Mouse (Mus musculus) kidney, adult 18-20 months (tissue): ENCODE data around the gene Plcb1.

Source experiments
- DNase-seq: peaks from one replicate; pipeline ENCODE4 v3.0.0; 2021

Plcb1 gene

DNA sequence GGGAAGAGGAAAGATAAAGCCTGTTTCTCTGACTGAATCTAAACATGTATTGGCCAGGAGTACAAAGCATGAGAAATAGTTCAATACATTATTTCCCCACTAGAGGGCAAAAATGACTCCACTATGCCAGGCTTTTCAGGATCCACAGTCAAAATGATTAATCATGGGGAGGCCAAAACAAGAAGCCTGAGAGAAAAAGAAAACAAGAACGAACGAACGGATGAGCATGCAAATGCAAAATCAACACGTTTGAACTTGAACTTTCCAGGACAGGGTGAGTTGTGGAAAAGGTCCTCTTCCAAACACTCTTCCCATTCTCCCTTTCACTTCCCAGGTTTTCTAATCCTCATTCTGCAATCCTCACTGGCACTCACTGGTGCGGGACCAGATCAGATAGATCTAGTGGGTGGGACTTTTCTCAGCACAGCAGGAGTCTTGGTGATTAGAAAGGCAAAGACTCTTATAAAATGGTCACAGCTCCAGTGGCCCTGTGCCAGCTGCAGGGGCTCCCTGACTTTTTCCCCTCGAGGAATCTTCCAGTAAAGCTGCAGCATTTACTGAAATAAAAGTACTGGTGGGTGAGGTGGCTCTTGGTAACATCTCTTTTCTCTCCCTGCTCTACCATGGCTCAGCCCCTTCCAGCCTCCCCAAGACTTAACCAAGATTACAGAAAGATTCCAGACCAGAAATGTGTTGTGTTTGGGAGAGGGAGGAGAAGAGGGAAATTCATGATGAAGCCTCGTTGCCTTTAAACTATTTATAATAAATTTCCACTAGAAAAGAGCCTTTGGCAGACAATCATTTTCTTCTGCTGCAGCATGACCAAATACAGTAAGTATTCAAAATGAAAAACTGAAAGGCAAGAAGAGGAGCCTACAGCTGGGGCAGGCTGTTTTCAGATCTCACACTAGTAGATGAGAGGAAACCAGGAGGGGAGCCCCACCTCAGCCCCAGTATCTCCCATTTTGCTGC is 654.0 kb downstream of the Plcb1 start:
- peak; percentile 38 for DNase-seq

- no peak for DNase-seq
Measured at GRCm38 (mm10) chr2:135453581-135453980, 667.7 kb downstream of the Plcb1 start.

GRCm38 (mm10) chr2:135454015-135454414 is 668.1 kb downstream of the Plcb1 start:
- DNase-seq = no peak

GRCm38 (mm10) chr2:135454455-135454854 is 668.6 kb downstream of the Plcb1 start:
- DNase-seq = no peak

- DNase-seq = no peak
Measured at GRCm38 (mm10) chr2:135467895-135468294, 682.0 kb downstream of the Plcb1 start.

DNA sequence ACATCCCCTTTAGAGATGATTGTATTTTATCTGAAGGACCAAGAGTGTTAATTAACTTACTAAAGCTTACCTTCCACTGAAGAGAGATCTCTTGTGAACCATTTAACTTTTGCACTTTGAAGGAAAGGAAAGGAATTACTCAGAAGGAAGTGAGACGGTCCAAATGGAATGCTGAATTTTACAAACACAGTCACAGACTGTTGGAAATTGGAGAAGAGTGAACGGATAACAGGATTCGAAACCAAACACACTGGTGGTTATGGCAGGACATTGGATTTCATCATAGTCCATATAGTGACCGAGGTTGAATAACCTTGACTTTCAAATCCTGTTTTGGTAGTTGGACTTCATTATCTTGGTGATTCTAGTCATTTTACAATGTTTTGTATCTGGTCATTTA is 688.2 kb downstream of the Plcb1 start:
- no peak for DNase-seq

- DNase-seq = no peak
Measured at GRCm38 (mm10) chr2:135485248-135485647, 699.4 kb downstream of the Plcb1 start.

DNA sequence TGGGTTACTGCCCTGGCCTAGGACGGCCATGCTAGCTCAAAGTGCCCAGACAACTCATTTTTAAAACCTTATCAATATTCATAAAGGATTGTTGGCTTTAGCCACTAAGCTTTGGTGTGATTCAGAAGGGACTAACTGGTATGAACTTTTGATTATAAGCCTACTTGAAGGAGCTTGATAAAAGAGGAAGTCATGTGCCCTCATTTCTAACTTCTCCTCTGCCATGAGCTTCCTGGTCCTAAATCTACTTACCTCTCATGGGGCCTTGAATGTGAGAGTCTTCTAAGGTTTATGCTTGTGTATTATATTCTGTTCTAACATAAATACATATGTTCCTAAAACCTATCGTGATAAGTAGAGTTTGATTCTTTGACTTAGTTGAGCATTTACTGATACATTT is 702.4 kb downstream of the Plcb1 start:
- no peak for DNase-seq

GRCm38 (mm10) chr2:135489127-135489526 is 703.3 kb downstream of the Plcb1 start:
- no peak for DNase-seq

- DNase-seq = no peak
Measured at GRCm38 (mm10) chr2:135492777-135493176, 706.9 kb downstream of the Plcb1 start.

DNA sequence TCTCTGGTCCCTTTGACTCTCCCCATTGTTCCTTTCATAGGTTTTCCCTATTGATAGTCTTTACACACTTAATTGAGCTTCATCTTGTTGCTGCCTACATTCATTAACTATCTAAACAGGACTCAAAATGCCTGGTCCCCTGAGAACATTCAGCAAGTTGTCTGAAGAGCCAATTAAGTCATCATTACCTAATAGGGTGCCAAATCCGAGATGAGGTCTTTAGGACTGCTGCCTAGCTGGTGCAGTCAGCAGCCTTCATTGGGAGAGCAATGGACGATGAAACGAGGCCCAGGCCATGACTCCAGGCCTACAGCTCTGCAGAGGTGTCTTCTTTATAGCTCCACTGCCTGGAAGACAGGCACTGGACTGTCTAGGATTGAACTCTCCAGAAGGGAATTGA is 710.7 kb downstream of the Plcb1 start:
- DNase-seq = no peak

DNA sequence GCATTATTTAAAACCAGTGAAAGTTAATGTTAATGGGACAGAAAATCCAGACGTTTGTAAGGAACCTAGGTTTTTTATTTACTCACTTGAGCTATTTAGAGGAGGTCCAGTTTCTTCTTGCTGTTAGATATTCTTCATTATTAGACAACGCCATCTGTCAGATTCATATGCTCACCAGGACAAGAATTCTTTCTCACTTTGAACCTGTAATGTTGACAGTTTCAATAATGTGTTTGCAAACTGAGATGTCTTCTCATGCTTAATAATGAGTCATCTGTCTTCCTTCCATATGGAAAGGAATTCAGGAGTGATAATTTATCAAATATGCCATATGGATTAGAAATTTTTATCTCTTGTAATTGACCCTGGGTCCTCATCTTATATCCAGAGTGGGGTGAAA is 711.4 kb downstream of the Plcb1 start:
- no peak for DNase-seq

GRCm38 (mm10) chr2:135500872-135501271 is 715.0 kb downstream of the Plcb1 start:
- DNase-seq = no peak

DNA sequence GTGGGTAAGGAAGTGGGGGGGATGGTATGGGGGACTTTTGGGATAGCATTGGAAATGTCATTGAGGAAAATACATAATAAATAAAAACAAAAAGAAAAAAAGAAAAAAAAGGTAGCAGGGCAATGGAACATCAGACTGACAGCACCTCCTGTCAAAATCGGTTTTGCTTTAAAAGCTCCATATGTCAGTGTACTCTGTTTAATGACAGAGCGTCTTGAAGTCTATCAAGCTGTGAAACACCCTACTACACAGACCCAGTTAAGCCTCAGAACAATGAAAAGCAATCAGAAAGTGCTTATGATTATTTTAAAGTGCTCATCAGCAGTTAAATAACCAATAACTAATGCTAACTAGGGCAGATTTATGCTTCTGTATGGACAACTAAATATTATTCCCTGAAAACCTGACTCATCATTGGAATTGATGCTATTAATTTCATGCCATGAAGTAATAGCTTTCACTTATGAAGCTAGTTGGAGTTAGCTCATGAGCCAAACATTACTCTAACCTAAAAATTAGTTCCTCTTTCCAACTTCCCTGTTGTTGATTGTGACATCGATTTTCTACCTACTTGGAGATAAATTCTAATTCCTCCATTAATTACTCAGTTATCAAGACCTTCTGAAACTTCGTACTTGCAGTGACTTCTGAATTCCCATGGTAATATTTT is 717.6 kb downstream of the Plcb1 start:
- no peak for DNase-seq

- DNase-seq = no peak
Measured at GRCm38 (mm10) chr2:135503998-135504354, 718.1 kb downstream of the Plcb1 start.

GRCm38 (mm10) chr2:135507111-135507510 is 721.2 kb downstream of the Plcb1 start:
- no peak for DNase-seq

DNA sequence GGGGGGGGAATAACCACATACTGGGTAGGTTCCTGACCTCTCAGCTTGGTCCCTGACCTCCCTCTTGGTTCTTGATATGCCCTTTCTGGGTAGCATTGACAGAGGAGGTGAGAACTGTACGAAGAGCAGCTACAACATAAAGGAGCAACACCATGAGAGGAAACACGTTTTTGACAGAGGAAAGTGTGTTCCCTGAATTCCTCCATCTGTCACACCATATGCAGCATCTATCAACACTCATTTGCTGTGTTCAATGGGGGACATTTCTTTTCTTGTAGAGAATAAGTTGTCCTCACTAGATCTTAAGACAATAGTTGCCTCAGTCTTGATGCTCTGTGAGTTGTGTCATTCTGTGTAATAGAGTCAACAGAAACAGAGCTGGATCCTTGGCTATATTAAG is 733.1 kb downstream of the Plcb1 start:
- no peak for DNase-seq
